Mouse (Mus musculus) CD4-positive, CD25-positive, alpha-beta regulatory T cell, adult 2 months (primary cell): Measurements from ENCODE around the gene Rhag.

Experiments used
- DNase-seq: peaks from one replicate; pipeline ENCODE4 v3.0.0-alpha.2; 2012; ENCODE audit warnings: low read depth, low spot score

Rhag gene

GRCm38 (mm10) chr17:40874701-40875100, 63.8 kb downstream of the Rhag start:
- no peak for DNase-seq

GRCm38 (mm10) chr17:40875568-40875967, 64.6 kb downstream of the Rhag start:
- no peak for DNase-seq

- no peak for DNase-seq
Observed at GRCm38 (mm10) chr17:40877741-40878140, 66.8 kb downstream of the Rhag start.

GRCm38 (mm10) chr17:40879528-40879923, 68.6 kb downstream of the Rhag start:
- no peak for DNase-seq

- DNase-seq, result peak; percentile 9
Observed at GRCm38 (mm10) chr17:40879924-40880691, 69.2 kb downstream of the Rhag start, which contains the start of gene 9130008F23Rik. 9130008F23Rik (minus strand) TSS chr17:40880559.

- no peak for DNase-seq
Observed at GRCm38 (mm10) chr17:40882172-40882571, 71.2 kb downstream of the Rhag start.

GRCm38 (mm10) chr17:40885155-40885554, 74.2 kb downstream of the Rhag start:
- DNase-seq, result no peak

GRCm38 (mm10) chr17:40887849-40888536, 77.1 kb downstream of the Rhag start:
- DNase-seq, result no peak
